Mouse (Mus musculus): Measurements from ENCODE around the gene Actl6b.

DNA sequence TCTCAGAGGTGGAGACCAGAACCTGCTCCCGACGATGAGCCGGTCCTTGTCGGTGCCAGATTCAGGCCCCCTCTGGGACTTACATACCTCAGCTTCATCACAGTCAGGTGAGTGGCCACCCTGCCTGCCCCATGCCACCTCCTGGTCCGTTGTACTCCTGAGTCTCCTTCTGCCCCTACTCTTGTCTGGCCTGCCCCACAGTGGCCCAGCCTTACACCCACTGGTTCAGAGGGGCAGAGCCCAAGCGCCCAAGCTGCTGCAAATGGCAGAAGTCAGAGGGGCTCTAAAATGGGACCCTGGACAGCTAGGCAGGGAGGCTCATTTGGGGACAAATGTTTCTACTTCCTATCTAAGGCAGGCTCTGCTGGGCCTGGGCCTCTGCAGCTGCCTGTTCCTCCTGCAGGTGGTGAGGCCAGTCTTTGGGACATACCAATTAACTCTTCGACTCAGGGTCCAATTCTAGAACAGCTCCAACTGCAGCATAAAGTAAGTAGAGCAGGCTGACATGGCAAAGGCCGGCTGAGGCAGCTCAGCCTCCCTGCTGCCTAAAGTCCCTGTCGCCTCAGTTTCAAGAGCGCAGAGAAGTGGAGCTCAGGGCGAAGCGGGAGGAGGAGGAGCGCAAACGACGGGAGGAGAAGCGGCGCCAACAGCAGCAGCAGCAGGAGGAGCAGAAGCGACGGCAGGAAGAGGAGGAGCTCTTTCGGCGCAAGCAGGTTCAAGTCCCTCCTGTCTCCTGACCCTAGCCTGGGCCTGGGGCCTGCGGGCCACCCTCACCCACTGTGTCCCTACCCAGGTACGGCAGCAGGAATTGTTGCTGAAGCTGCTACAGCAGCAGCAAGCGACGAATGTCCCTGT, 29.7 kb upstream of the Actl6b start:
- TF ChIP-seq GATA1 (IDR thresholded peaks at IDR 0.05; ENCODE audit: borderline replicate concordance, low read length) (no peak), FLI1 (IDR thresholded peaks at IDR 0.05; ENCODE audit: low read length) (no peak)

Measured in megakaryocyte, embryonic 14.5 days (primary cell).